In the genomic region with DNA sequence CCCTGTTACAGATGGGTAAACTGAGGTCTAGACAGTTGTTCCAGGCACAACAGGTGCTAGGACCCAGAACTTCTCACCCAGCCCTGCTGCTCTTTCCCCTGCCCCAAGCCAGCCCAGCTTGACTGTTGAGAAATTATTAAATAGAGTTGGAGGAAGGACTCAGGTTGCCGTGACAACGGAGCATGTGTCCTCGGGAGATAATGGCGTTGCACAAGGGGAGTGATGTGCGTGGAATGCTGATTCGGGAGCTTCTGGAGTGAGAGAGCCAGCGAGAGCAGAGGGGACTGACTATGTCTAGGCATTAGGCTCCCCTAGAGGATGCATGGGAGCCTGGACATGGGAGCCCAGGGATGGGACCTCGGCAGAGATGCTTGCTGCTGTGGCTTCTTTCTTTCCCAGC, we compare ENCODE assay signal across 10 mouse cellular contexts. TPM values are rescaled to one million over a fixed set of nuclear protein-coding genes. Genes with fewer than 3 reads are reported as not detected.
A peak's percentile ranks its signal among the peaks of the same experiment; 100 is the strongest.
DNase-seq lines count a peak whose midpoint lies in the region; ATAC-seq and TF ChIP-seq lines count a peak whose summit lies in the region.
"Had no signal": no experiment of that assay in that cellular context is flagged by ENCODE, and none has a peak within 500 bp of the region (broad histone marks: within the 10 kb centered on the region; RNA-seq: fewer than 3 reads in every experiment).

No protein-coding gene starts in this region.

- H3K4me2 ChIP-seq in lung, postnatal 0 days (replicated peaks; ENCODE audit: low read depth, low read length) = no peak overlapping the region
- H3K4me2 ChIP-seq: embryonic facial prominence, embryonic 13.5 days had no signal

- TF ChIP-seq POLR2A in cortical plate, adult 2 months (IDR thresholded peaks at IDR 0.05; ENCODE audit: extremely low read depth, insufficient read depth, low read length) = peak; percentile 34; the same call in 1 of the 2 replicates
- TF ChIP-seq POLR2A in olfactory bulb, adult 2 months (IDR thresholded peaks at IDR 0.05; ENCODE audit: insufficient read depth, low read depth, low read length) = no peak

- peaks cover 9% of the 10 kb centered on the region; the same call in 1 of the 2 replicates for H3K4me1 ChIP-seq in cortical plate, adult 2 months (ENCODE audit: control insufficient read depth, insufficient read depth, low read length)
- H3K4me1 ChIP-seq in olfactory bulb, adult 2 months (ENCODE audit: control insufficient read depth, insufficient read depth, low read length) = peaks cover 66% of the 10 kb centered on the region
- H3K4me1 ChIP-seq in lung, postnatal 0 days (ENCODE audit: insufficient read depth, low read depth, low read length) = no peaks in the 10 kb centered on the region
- H3K4me1 ChIP-seq: embryonic facial prominence, embryonic 13.5 days had no signal

- no peak for TF ChIP-seq CTCF in cortical plate, adult 2 months (IDR thresholded peaks at IDR 0.05; ENCODE audit: extremely low read depth, insufficient read depth, low read length)
- no peak for TF ChIP-seq CTCF in olfactory bulb, adult 2 months (IDR thresholded peaks at IDR 0.05; ENCODE audit: insufficient read depth, low read depth, low read length)
- TF ChIP-seq CTCF in lung, postnatal 0 days (IDR thresholded peaks at IDR 0.05) = no peak

- H3K4me3 ChIP-seq in cortical plate, adult 2 months (ENCODE audit: insufficient read depth, low read length) = no peak overlapping the region
- H3K4me3 ChIP-seq in olfactory bulb, adult 2 months (ENCODE audit: insufficient read depth, low read depth, low read length) = 0 out of 2 replicates have a peak overlapping the region, but pooled peaks have one; percentile 2
- H3K4me3 ChIP-seq in lung, postnatal 0 days (ENCODE audit: low read depth, low read length) = no peak overlapping the region
- H3K4me3 ChIP-seq: embryonic facial prominence, embryonic 13.5 days had no signal

- 0 out of 2 replicates have a peak overlapping the region, but pooled peaks have one; percentile 17 for H3K27ac ChIP-seq in cortical plate, adult 2 months (ENCODE audit: insufficient read depth, low read length)
- H3K27ac ChIP-seq in olfactory bulb, adult 2 months (ENCODE audit: insufficient read depth, low read depth, low read length) = peak overlapping the region; percentile 61
- H3K27ac ChIP-seq in lung, postnatal 0 days (ENCODE audit: low read length) = no peak overlapping the region
- H3K27ac ChIP-seq: embryonic facial prominence, embryonic 13.5 days had no signal

- DNase-seq in frontal cortex, adult 2 months (ENCODE audit: extremely low spot score in 1 of 2, low spot score in 1 of 2) = peak; percentile 56 to 75
- DNase-seq in left cerebral cortex, adult 11 months (ENCODE audit: low spot score) = peak; percentile 71
- DNase-seq in gastrocnemius, adult 18-20 months (ENCODE audit: low spot score) = no peak
- no peak for DNase-seq in heart, adult 8-10 months (ENCODE audit: low spot score)
- no peak for DNase-seq in ovary, adult 18-20 months (ENCODE audit: low spot score)
- no peak for DNase-seq in lung, postnatal 0 days (ENCODE audit: low spot score)

- no peak for TF ChIP-seq EP300 in lung, postnatal 0 days (IDR thresholded peaks at IDR 0.05)

- H3K36me3 ChIP-seq in lung, postnatal 0 days (ENCODE audit: insufficient read depth, low read length) = no peaks in the 10 kb centered on the region
- H3K36me3 ChIP-seq: embryonic facial prominence, embryonic 13.5 days had no signal

- H3K9ac ChIP-seq in lung, postnatal 0 days (replicated peaks; ENCODE audit: low read depth) = no peak overlapping the region
- H3K9ac ChIP-seq: embryonic facial prominence, embryonic 13.5 days had no signal

- no peaks in the 10 kb centered on the region for H3K9me3 ChIP-seq in lung, postnatal 0 days (ENCODE audit: low read length)
- H3K9me3 ChIP-seq: embryonic facial prominence, embryonic 13.5 days had no signal

- H3K27me3 ChIP-seq in lung, postnatal 0 days (replicated peaks; ENCODE audit: insufficient read depth, low read length) = 0 out of 2 replicates have a peak, but pooled peaks cover 1% of the 10 kb centered on the region

- 12% methylated on average over 8 of the region's 8 CpGs for WGBS in olfactory bulb, adult 2 months
- 32% methylated on average over 8 of the region's 8 CpGs for WGBS in lung, postnatal 0 days

- ATAC-seq in lung, postnatal 0 days = no peak

RNA-seq across cellular contexts. Expression of a gene that starts 7.7 kb away (rescaled TPM):
- 363 and 392 TPM in 2 replicates for polyA plus RNA-seq in cortical plate, adult 2 months (2012; rRNA removed)
- 446 and 459 TPM in 2 replicates for polyA plus RNA-seq in frontal cortex, adult 2 months (2012; rRNA removed)
- 94.2 and 142 TPM in 2 replicates for polyA plus RNA-seq in olfactory bulb, adult 2 months (2012; ENCODE audit: insufficient read depth, insufficient read length, low replicate concordance, missing spikeins)
- total RNA-seq in gastrocnemius, adult 18-20 months (2021) = under 1 TPM; 0.17 to 0.23 TPM
- under 1 TPM in 3 of 4 experiments, not detected in 1; 0.06 to 0.12 (median 0.11) TPM for total RNA-seq in heart, adult 8-10 months (2022)
- not detected in 2 replicates for polyA plus RNA-seq in lung, postnatal 0 days (2015; fragmentation: Nextera tagmentation; extraction: Ambion mirVana)
- total RNA-seq: MEL had no signal

Comparison
In these comparisons a context has a peak if more than half of its experiments do, and no peak if none do; other contexts are left out.
1. DNase-seq: peak in frontal cortex, adult 2 months (2 of 2) and left cerebral cortex, adult 11 months (single experiment); none in gastrocnemius, adult 18-20 months (single experiment), heart, adult 8-10 months (single experiment), ovary, adult 18-20 months (single experiment) and lung, postnatal 0 days (single experiment).
2. RNA of a gene that starts 7.7 kb away (polyA plus RNA-seq): 446 to 459 TPM in frontal cortex, adult 2 months, 363 to 392 TPM in cortical plate, adult 2 months and 94.2 to 142 TPM in olfactory bulb, adult 2 months; not detected in lung, postnatal 0 days; every median in the first group is over 10 times any median in the second.